Mouse (Mus musculus): ENCODE data around the gene Myo10. TPM values are rescaled to one million over a fixed set of nuclear protein-coding genes. Genes with fewer than 3 reads are reported as not detected.

Gene Myo10
- 4.9 and 5.9 TPM in 2 replicates for polyA plus RNA-seq (2015; fragmentation: Nextera tagmentation; extraction: Ambion mirVana)

DNA sequence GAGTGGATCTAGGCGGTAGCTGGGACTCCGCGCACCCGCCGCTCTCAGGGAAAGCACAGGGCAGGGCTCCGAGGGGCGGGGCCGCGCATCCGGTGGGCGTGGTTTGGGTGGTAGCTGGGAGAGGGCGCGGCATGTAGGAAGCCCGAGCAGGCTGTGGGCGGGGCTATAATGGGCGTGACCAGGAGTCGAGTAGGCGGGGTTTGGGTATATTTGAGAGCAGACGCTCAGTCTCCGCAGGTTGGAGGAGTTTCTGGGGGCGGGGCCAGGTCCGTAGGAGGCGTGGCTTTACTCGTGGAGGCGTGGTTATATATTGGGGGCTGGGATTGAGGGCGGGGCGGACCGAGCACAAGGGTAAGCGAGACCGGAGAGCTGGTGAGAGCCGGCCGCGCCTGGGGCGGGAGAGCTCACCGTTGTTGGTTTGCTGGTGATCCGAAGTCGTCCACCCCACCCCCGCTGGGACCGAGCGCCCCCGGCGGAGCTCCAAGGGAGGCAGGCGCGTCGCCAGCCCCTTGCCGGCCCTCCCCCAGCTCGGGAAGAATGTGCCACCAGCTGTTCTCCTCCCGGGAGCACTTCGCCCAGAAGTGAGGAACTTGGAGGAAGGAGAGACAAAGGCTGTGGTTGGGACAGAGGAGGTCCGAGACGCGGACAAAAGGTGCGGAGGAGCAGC, at the start of gene Myo10:
TSS of gene Myo10 (plus strand) at position 326 of the 667 bp plus-strand sequence.
- peak within 1 kb of the TSS; percentile 79 for H3K9ac ChIP-seq (replicated peaks)
- H3K4me2 ChIP-seq (ENCODE audit: low read depth, low read length): peak within 1 kb of the TSS; percentile 79
- H3K27me3 ChIP-seq (ENCODE audit: insufficient read depth, low read length): 0 out of 2 replicates have a peak, but pooled peaks cover 2% of the 10 kb centered on the region
- DNase-seq (peak; percentile 100), ATAC-seq (peak; percentile 89)
- TF ChIP-seq CTCF (IDR thresholded peaks at IDR 0.05; ENCODE audit: low read depth) (peak; percentile 27), EP300 (IDR thresholded peaks at IDR 0.05; ENCODE audit: low read depth) (no peak)
- peak within 1 kb of the TSS; percentile 87 for H3K27ac ChIP-seq (ENCODE audit: low read depth)
- no peaks in the 10 kb centered on the region for H3K36me3 ChIP-seq (replicated peaks; ENCODE audit: insufficient read depth, low read length)
- WGBS (ENCODE audit: insufficient replicate concordance): under 1% methylated on average over 47 of the region's 53 CpGs
- H3K4me1 ChIP-seq (ENCODE audit: insufficient read depth): peaks cover under 1% of the 10 kb centered on the region
- no peaks in the 10 kb centered on the region for H3K9me3 ChIP-seq (ENCODE audit: low read length)
- H3K4me3 ChIP-seq (ENCODE audit: low read depth, low read length): peak within 1 kb of the TSS; percentile 76

DNA sequence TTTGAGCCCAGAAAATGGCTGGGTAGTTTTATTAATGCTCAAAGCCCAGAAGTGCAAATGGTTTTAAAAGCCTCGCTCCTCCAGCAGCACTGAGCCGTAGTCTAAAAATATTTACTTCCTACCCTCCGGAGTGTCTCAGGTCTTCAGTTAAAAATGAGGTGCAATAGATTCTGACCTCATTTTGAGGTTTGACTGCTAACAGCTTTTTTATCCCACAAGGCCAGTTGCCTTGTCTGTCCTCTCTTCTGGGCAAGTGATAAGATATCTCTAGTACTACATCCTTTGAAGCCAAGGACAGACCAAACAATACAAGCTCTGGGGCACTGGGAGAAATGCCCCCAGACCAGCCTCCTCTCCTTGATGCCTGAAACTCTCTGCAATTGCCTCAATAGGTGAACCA, 49.2 kb upstream of the Myo10 start:
- H3K27ac ChIP-seq (ENCODE audit: low read depth): no peak overlapping the region
- TF ChIP-seq CTCF (IDR thresholded peaks at IDR 0.05; ENCODE audit: low read depth): no peak
- TF ChIP-seq EP300 (IDR thresholded peaks at IDR 0.05; ENCODE audit: low read depth): no peak
- no peaks in the 10 kb centered on the region for H3K27me3 ChIP-seq (ENCODE audit: insufficient read depth, low read length)
- ATAC-seq (no peak), DNase-seq (no peak)
- H3K9me3 ChIP-seq (ENCODE audit: low read length): no peaks in the 10 kb centered on the region
- H3K4me3 ChIP-seq (ENCODE audit: low read depth, low read length): no peak overlapping the region
- WGBS (ENCODE audit: insufficient replicate concordance): 23% methylated on average over 3 of the region's 3 CpGs
- H3K36me3 ChIP-seq (replicated peaks; ENCODE audit: insufficient read depth, low read length): no peaks in the 10 kb centered on the region
- peaks cover 2% of the 10 kb centered on the region; the same call in 1 of the 2 replicates for H3K4me1 ChIP-seq (ENCODE audit: insufficient read depth)
- H3K9ac ChIP-seq (replicated peaks): no peak overlapping the region
- no peak overlapping the region for H3K4me2 ChIP-seq (ENCODE audit: low read depth, low read length)

DNA sequence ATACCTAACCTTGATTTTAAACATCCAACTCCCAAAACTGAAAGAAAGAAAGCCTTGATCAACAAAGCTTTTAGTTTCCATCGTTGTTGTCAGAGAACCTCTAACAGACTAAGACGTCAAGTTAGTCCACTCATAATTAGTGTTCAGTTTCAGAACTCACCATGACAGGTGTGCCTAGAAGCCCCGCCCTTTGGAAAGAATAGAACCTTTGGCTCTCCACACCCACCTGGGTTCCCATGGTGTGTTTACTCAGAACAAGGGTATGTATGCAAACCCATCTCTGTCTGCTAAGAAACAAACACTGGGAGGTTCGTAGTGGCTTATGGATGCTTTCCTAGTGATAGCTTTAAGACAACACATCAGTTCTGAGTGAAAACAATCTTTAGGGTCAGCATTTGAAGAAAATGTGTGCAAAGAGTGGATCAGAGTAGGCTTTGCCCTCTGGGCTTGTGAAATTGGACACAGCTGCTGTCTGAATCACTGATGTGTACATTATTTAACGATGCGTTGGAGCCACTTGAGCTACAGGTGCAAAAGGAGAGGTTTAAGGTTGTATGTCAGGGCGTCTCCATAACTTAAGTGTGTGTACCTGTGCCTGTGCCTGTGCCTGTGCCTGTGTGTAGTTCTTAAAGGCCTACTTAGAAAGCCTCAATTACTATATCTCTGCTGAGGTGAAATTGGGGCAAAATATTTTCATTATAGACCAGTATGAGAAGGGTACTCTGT, 48.3 kb upstream of the Myo10 start:
- TF ChIP-seq EP300 (IDR thresholded peaks at IDR 0.05; ENCODE audit: low read depth) (no peak), CTCF (IDR thresholded peaks at IDR 0.05; ENCODE audit: low read depth) (no peak)
- no peaks in the 10 kb centered on the region for H3K36me3 ChIP-seq (replicated peaks; ENCODE audit: insufficient read depth, low read length)
- H3K4me1 ChIP-seq (ENCODE audit: insufficient read depth): peaks cover 2% of the 10 kb centered on the region; the same call in 1 of the 2 replicates
- no peak overlapping the region for H3K9ac ChIP-seq (replicated peaks)
- no peak overlapping the region for H3K4me3 ChIP-seq (ENCODE audit: low read depth, low read length)
- H3K4me2 ChIP-seq (ENCODE audit: low read depth, low read length): no peak overlapping the region
- ATAC-seq (no peak), DNase-seq (no peak)
- H3K27me3 ChIP-seq (ENCODE audit: insufficient read depth, low read length): no peaks in the 10 kb centered on the region
- 78% methylated on average over 7 of the region's 7 CpGs for WGBS (ENCODE audit: insufficient replicate concordance)
- H3K27ac ChIP-seq (ENCODE audit: low read depth): no peak overlapping the region
- no peaks in the 10 kb centered on the region for H3K9me3 ChIP-seq (ENCODE audit: low read length)

DNA sequence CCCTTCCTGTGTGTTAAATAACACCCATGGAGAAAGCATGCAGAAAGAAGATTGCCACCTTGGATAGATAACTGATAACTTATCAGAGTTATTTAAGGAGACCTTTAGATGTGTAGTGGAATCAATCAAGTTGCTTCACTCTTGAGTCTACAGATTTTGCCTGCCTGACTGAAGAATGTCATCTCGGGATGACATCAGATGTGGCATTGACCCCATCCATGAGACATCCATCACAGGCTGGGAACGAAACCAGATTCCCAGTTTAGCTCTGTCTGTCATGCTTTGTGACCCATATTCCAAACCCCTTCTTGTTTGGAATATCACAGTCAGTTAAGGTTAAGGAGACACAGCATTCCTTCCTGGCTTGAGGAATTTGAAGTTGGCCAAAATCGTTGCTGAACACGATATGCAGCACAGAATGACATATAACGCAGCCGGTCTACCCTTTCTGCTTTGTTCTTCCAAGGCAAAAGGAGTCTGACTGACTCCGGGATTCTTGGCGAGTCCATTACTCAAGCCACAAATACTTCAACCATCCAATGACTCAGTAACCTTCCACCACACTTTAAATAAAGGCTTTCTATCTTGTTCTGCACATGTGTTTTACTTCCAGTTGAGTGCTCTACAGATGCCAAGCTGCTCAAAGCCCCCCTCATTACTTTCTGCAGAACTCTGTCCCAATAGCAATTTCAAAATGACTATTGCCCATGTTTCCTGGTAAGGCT, 44.8 kb upstream of the Myo10 start:
- TF ChIP-seq EP300 (IDR thresholded peaks at IDR 0.05; ENCODE audit: low read depth): no peak
- TF ChIP-seq CTCF (IDR thresholded peaks at IDR 0.05; ENCODE audit: low read depth): no peak
- no peak for DNase-seq
- no peak for ATAC-seq
- H3K9ac ChIP-seq (replicated peaks): no peak overlapping the region
- H3K27me3 ChIP-seq (ENCODE audit: insufficient read depth, low read length): no peaks in the 10 kb centered on the region
- H3K9me3 ChIP-seq (ENCODE audit: low read length): no peaks in the 10 kb centered on the region
- no peaks in the 10 kb centered on the region; the same call in 1 of the 2 replicates for H3K4me1 ChIP-seq (ENCODE audit: insufficient read depth)
- WGBS (ENCODE audit: insufficient replicate concordance): 78% methylated on average over 8 of the region's 8 CpGs
- H3K36me3 ChIP-seq (replicated peaks; ENCODE audit: insufficient read depth, low read length): no peaks in the 10 kb centered on the region
- H3K4me2 ChIP-seq (ENCODE audit: low read depth, low read length): no peak overlapping the region
- H3K4me3 ChIP-seq (ENCODE audit: low read depth, low read length): no peak overlapping the region
- no peak overlapping the region for H3K27ac ChIP-seq (ENCODE audit: low read depth)

DNA sequence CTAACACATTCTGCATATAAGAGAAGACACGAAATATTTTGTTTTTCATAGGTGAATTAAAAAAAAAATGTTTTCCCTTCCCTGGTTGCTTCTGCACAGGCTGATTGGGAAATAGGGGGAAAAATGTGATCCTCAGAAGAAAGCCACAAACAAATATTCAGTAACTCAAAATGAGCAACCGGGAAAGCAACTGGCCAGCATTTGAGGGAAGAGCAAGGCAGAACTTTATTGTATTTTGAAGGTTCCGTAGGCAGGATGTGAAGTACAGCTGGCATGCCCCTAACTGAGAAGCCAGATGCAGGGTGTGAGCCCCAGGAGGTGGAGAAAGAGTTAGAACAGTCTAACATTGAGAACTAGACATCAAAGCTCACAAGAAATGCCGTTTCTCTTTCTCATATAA, 44.0 kb upstream of the Myo10 start:
- TF ChIP-seq EP300 (IDR thresholded peaks at IDR 0.05; ENCODE audit: low read depth) (no peak), CTCF (IDR thresholded peaks at IDR 0.05; ENCODE audit: low read depth) (no peak)
- Histone ChIP-seq H3K9me3 (ENCODE audit: low read length) (no peaks in the 10 kb centered on the region), H3K4me3 (ENCODE audit: low read depth, low read length) (no peak overlapping the region), H3K4me2 (ENCODE audit: low read depth, low read length) (no peak overlapping the region), H3K27ac (ENCODE audit: low read depth) (no peak overlapping the region), H3K9ac (replicated peaks) (no peak overlapping the region), H3K36me3 (replicated peaks; ENCODE audit: insufficient read depth, low read length) (no peaks in the 10 kb centered on the region), H3K27me3 (ENCODE audit: insufficient read depth, low read length) (no peaks in the 10 kb centered on the region), H3K4me1 (ENCODE audit: insufficient read depth) (no peaks in the 10 kb centered on the region; the same call in 1 of the 2 replicates)
- no peak for ATAC-seq
- 72% methylated on average over 4 of the region's 4 CpGs for WGBS (ENCODE audit: insufficient replicate concordance)
- DNase-seq: no peak

DNA sequence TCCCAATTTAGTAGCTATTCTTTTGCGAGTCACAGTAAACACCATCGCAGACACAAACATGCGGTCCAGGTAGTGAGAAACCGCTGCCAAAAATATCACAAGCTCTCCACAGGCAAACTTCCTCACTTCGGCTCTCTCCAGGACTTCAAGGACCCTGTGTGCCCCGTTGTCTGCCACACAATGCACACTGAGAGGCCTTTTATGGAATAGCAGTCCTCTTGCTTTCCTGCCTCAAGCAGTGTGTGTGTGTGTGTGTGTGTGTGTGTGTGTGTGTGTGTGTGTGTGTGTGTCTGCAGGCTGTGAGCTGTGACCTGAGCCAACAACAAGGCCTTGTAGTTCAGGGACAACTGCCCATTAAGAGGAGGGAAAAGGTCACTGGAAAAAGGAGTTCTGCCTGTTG, 41.6 kb upstream of the Myo10 start:
- Histone ChIP-seq H3K4me3 (ENCODE audit: low read depth, low read length) (no peak overlapping the region), H3K36me3 (replicated peaks; ENCODE audit: insufficient read depth, low read length) (no peaks in the 10 kb centered on the region), H3K9me3 (ENCODE audit: low read length) (no peaks in the 10 kb centered on the region), H3K27ac (ENCODE audit: low read depth) (no peak overlapping the region), H3K9ac (replicated peaks) (no peak overlapping the region), H3K4me2 (ENCODE audit: low read depth, low read length) (no peak overlapping the region), H3K27me3 (ENCODE audit: insufficient read depth, low read length) (no peaks in the 10 kb centered on the region), H3K4me1 (ENCODE audit: insufficient read depth) (no peaks in the 10 kb centered on the region; the same call in 1 of the 2 replicates)
- WGBS (ENCODE audit: insufficient replicate concordance): 28% methylated on average over 6 of the region's 6 CpGs
- no peak for ATAC-seq
- TF ChIP-seq EP300 (IDR thresholded peaks at IDR 0.05; ENCODE audit: low read depth) (no peak), CTCF (IDR thresholded peaks at IDR 0.05; ENCODE audit: low read depth) (no peak)
- DNase-seq: no peak
